Comparison of ENCODE assay signal across 26 mouse cellular contexts in genomic region chr3:105806519-105807249, GRCm38 (mm10). TPM values are rescaled to one million over a fixed set of nuclear protein-coding genes. Genes with fewer than 3 reads are reported as not detected.
A peak's percentile ranks its signal among the peaks of the same experiment; 100 is the strongest.
DNase-seq lines count a peak whose midpoint lies in the region; ATAC-seq and TF ChIP-seq lines count a peak whose summit lies in the region.
"Had no signal": no experiment of that assay in that cellular context is flagged by ENCODE, and none has a peak within 500 bp of the region (broad histone marks: within the 10 kb centered on the region; RNA-seq: fewer than 3 reads in every experiment).

No protein-coding gene starts in this region.

- ATAC-seq in liver, embryonic 14.5 days (ENCODE audit: insufficient read depth) = no peak
- ATAC-seq in liver, embryonic 11.5 days (replicated peaks; ENCODE audit: low FRiP score) = no peak
- ATAC-seq in liver, embryonic 15.5 days (ENCODE audit: insufficient read depth) = no peak
- ATAC-seq: forebrain, embryonic 15.5 days; midbrain, embryonic 16.5 days had no signal

- 69% methylated on average over 11 of the region's 11 CpGs for WGBS in liver, embryonic 14.5 days (ENCODE audit: insufficient replicate concordance)
- WGBS in liver, embryonic 11.5 days = 64% methylated on average over 11 of the region's 11 CpGs
- WGBS in liver, embryonic 15.5 days (ENCODE audit: insufficient replicate concordance) = 75% methylated on average over 11 of the region's 11 CpGs

- peaks cover 68% of the 10 kb centered on the region in 2 experiments for H3K4me1 ChIP-seq in liver, embryonic 14.5 days (replicated peaks; ENCODE audit: control insufficient read depth in 2 of 2, insufficient read depth in 2 of 2, low read length in 1 of 2)
- peaks cover 52% of the 10 kb centered on the region for H3K4me1 ChIP-seq in liver, embryonic 11.5 days (replicated peaks; ENCODE audit: control insufficient read depth, insufficient read depth, low read length)
- H3K4me1 ChIP-seq in CH12.LX (ENCODE audit: control insufficient read depth in 1 of 2, insufficient read depth in 2 of 2) = peaks cover 18 to 56% of the 10 kb centered on the region in 2 experiments
- H3K4me1 ChIP-seq in liver, embryonic 15.5 days (replicated peaks) = peaks cover 80% of the 10 kb centered on the region

- TF ChIP-seq RAD21 in CH12.LX (IDR thresholded peaks at IDR 0.05; ENCODE audit: low read depth, low read length) = peak; percentile 1

- TF ChIP-seq CTCF in liver, embryonic 14.5 days (IDR thresholded peaks at IDR 0.05; ENCODE audit: low read depth) = no peak
- 0 out of 4 replicates have a peak, but pooled peaks of 1 of the 2 experiments have one; percentile 7 for TF ChIP-seq CTCF in CH12.LX (conservative IDR thresholded peaks at IDR 0.05 in 1 of 2, IDR thresholded peaks at IDR 0.05 in 1 of 2; ENCODE audit: low read depth in 2 of 2, low read length in 2 of 2)

- no peaks in the 10 kb centered on the region for H3K27me3 ChIP-seq in liver, embryonic 14.5 days (ENCODE audit: control insufficient read depth, insufficient read depth, low read length)
- no peaks in the 10 kb centered on the region for H3K27me3 ChIP-seq in liver, embryonic 11.5 days (replicated peaks; ENCODE audit: control insufficient read depth, insufficient read depth, low read length)
- H3K27me3 ChIP-seq in CH12.LX (replicated peaks) = no peaks in the 10 kb centered on the region
- no peaks in the 10 kb centered on the region for H3K27me3 ChIP-seq in liver, embryonic 15.5 days
- H3K27me3 ChIP-seq: forebrain, embryonic 15.5 days; limb, embryonic 13.5 days had no signal

- dilution Hi-C loops in CH12.LX (cut with MboI; ENCODE audit: extremely low pct_ligation_motif_present, extremely low pct_unique_long_range_greater_than_20kb, low sequenced_read_pairs) = no loop called here

- no peaks in the 10 kb centered on the region for H3K36me3 ChIP-seq in liver, embryonic 14.5 days (replicated peaks; ENCODE audit: control insufficient read depth, insufficient read depth, low read depth)
- H3K36me3 ChIP-seq in liver, embryonic 11.5 days (ENCODE audit: control insufficient read depth, insufficient read depth, low read length) = no peaks in the 10 kb centered on the region
- H3K36me3 ChIP-seq in CH12.LX (replicated peaks in 1 of 2; ENCODE audit: control insufficient read depth in 1 of 2, insufficient read depth in 1 of 2, low read length in 1 of 2) = no peaks in the 10 kb centered on the region
- H3K36me3 ChIP-seq in liver, embryonic 15.5 days (replicated peaks) = no peaks in the 10 kb centered on the region
- H3K36me3 ChIP-seq: forebrain, embryonic 15.5 days; limb, embryonic 13.5 days had no signal

- peak; percentile 78 for DNase-seq in heart, adult 11 months
- no peak for DNase-seq in heart, postnatal 4 days
- no peak for DNase-seq in liver, embryonic 14.5 days (ENCODE audit: low read depth in 3 of 3, low spot score in 3 of 3)
- DNase-seq in liver, embryonic 11.5 days (ENCODE audit: low spot score) = no peak
- DNase-seq in CH12.LX (ENCODE audit: extremely low read depth) = peak; percentile 62
- no peak for DNase-seq in adrenal gland, adult 2 months
- DNase-seq in kidney, postnatal 14 days = no peak
- DNase-seq: adrenal gland, postnatal 25 days; cerebellum, adult 9-10 months; cerebellum, postnatal 36 days; gastrocnemius, postnatal 25 days; heart, adult 18-20 months; heart, postnatal 36 days; kidney, adult 9 months; kidney, postnatal 10 days; lung, adult 2 months; lung, postnatal 10 days; right cerebral cortex, postnatal 14 days; spleen, adult 18-20 months; thymus, postnatal 25 days had no signal

- H3K4me2 ChIP-seq in liver, embryonic 14.5 days (ENCODE audit: low read depth) = peak overlapping the region; percentile 14
- H3K4me2 ChIP-seq in liver, embryonic 11.5 days = no peak overlapping the region
- H3K4me2 ChIP-seq in CH12.LX (ENCODE audit: insufficient read depth, low read depth, poor library complexity, severe bottlenecking) = peak overlapping the region; percentile 89
- no peak overlapping the region for H3K4me2 ChIP-seq in liver, embryonic 15.5 days
- H3K4me2 ChIP-seq: forebrain, embryonic 15.5 days; heart, embryonic 11.5 days; hindbrain, embryonic 14.5 days; limb, embryonic 13.5 days had no signal

- no peaks in the 10 kb centered on the region for H3K9me3 ChIP-seq in liver, embryonic 14.5 days (ENCODE audit: control insufficient read depth, low read length)
- no peaks in the 10 kb centered on the region for H3K9me3 ChIP-seq in liver, embryonic 11.5 days (ENCODE audit: control insufficient read depth, low read length)
- no peaks in the 10 kb centered on the region for H3K9me3 ChIP-seq in CH12.LX (replicated peaks; ENCODE audit: low read length)
- no peaks in the 10 kb centered on the region for H3K9me3 ChIP-seq in liver, embryonic 15.5 days (replicated peaks)
- H3K9me3 ChIP-seq: forebrain, embryonic 15.5 days; limb, embryonic 13.5 days had no signal

- in situ Hi-C loops in CH12.LX (cut with MboI; ENCODE audit: low pct_ligation_motif_present, low pct_unique_long_range_greater_than_20kb, low sequenced_read_pairs) = loop anchor here (25.0 kb wide), 1 partner anchor 119 kb away; the partner anchor contains the start of gene Ddx20

- no peak for TF ChIP-seq EP300 in liver, embryonic 14.5 days (IDR thresholded peaks at IDR 0.05; ENCODE audit: low read depth)
- TF ChIP-seq EP300 in CH12.LX (IDR thresholded peaks at IDR 0.05; ENCODE audit: low read length) = peak; percentile 69; the same call in 1 of the 2 replicates

- H3K79me2 ChIP-seq in CH12.LX (replicated peaks; ENCODE audit: control insufficient read depth, extremely low read depth, insufficient read depth, poor library complexity, severe bottlenecking) = no peaks in the 10 kb centered on the region

- H3K27ac ChIP-seq in liver, embryonic 14.5 days = peak overlapping the region; percentile 93; the same call in 1 of the 2 replicates
- H3K27ac ChIP-seq in liver, embryonic 11.5 days (ENCODE audit: low read depth, low read length) = no peak overlapping the region
- peak overlapping the region; percentile 34; the same call in 1 of the 2 replicates for H3K27ac ChIP-seq in CH12.LX (ENCODE audit: insufficient read depth, low read depth)
- H3K27ac ChIP-seq in liver, embryonic 15.5 days (replicated peaks) = peak overlapping the region; percentile 73
- H3K27ac ChIP-seq: forebrain, embryonic 15.5 days; hindbrain, embryonic 14.5 days; limb, embryonic 13.5 days had no signal

- no peak overlapping the region for H3K4me3 ChIP-seq in liver, embryonic 14.5 days (ENCODE audit: insufficient read depth in 1 of 2, low read depth in 2 of 2, low read length in 2 of 2)
- H3K4me3 ChIP-seq in liver, embryonic 11.5 days (ENCODE audit: low read depth, low read length) = no peak overlapping the region
- H3K4me3 ChIP-seq in CH12.LX (replicated peaks in 1 of 3; ENCODE audit: low read depth in 2 of 3, low read length in 2 of 3, poor library complexity in 1 of 3) = no peak overlapping the region
- no peak overlapping the region for H3K4me3 ChIP-seq in liver, embryonic 15.5 days (replicated peaks)
- H3K4me3 ChIP-seq: forebrain, embryonic 15.5 days; limb, embryonic 13.5 days had no signal

- no peak overlapping the region for H3K9ac ChIP-seq in liver, embryonic 14.5 days (replicated peaks)
- H3K9ac ChIP-seq in liver, embryonic 11.5 days (ENCODE audit: low read depth, low read length) = no peak overlapping the region
- H3K9ac ChIP-seq in CH12.LX (ENCODE audit: insufficient read depth, low read depth) = peak overlapping the region; percentile 25; the same call in 1 of the 2 replicates
- H3K9ac ChIP-seq in liver, embryonic 15.5 days = no peak overlapping the region
- H3K9ac ChIP-seq: forebrain, embryonic 15.5 days; hindbrain, embryonic 14.5 days; limb, embryonic 13.5 days had no signal

- TF ChIP-seq POLR2A in CH12.LX (IDR thresholded peaks at IDR 0.05; ENCODE audit: low read depth, low read length) = 0 out of 2 replicates have a peak, but pooled peaks have one; percentile 32

TF ChIP-seq in CH12.LX, 34 proteins besides CTCF, POLR2A, EP300 and RAD21 (continues in another document):
- TF ChIP-seq HCFC1 (IDR thresholded peaks at IDR 0.05; ENCODE audit: low read depth, low read length) = no peak
- peak; percentile 88 for TF ChIP-seq BHLHE40 (IDR thresholded peaks at IDR 0.05; ENCODE audit: low read depth, low read length)
- no peak for TF ChIP-seq USF2 (conservative IDR thresholded peaks at IDR 0.05; ENCODE audit: low read depth, low read length)
- no peak for TF ChIP-seq PAX5 (IDR thresholded peaks at IDR 0.05; ENCODE audit: low read length)
- no peak for TF ChIP-seq KAT2A (IDR thresholded peaks at IDR 0.05; ENCODE audit: insufficient replicate concordance, low read length)
- no peak; the same call in 1 of the 2 replicates for TF ChIP-seq MAFK (IDR thresholded peaks at IDR 0.05; ENCODE audit: insufficient replicate concordance, low read length)
- no peak for TF ChIP-seq JUN (IDR thresholded peaks at IDR 0.05; ENCODE audit: insufficient read depth, low read depth, low read length)
- no peak for TF ChIP-seq E2F4 (IDR thresholded peaks at IDR 0.05; ENCODE audit: insufficient replicate concordance, low read depth, low read length)
- peak; percentile 66; the same call in 1 of the 2 replicates for TF ChIP-seq SIN3A (IDR thresholded peaks at IDR 0.05; ENCODE audit: low read length)
- TF ChIP-seq MAZ (IDR thresholded peaks at IDR 0.05; ENCODE audit: low read depth, low read length) = no peak
- 0 out of 2 replicates have a peak, but pooled peaks have one; percentile 46 for TF ChIP-seq TBP (conservative IDR thresholded peaks at IDR 0.05; ENCODE audit: low read depth, low read length)
- no peak for TF ChIP-seq GABPA (IDR thresholded peaks at IDR 0.05; ENCODE audit: insufficient replicate concordance, low read depth, low read length)
- no peak for TF ChIP-seq POLR2AphosphoS2 (IDR thresholded peaks at IDR 0.05; ENCODE audit: low read depth, low read length)
- TF ChIP-seq CHD1 (IDR thresholded peaks at IDR 0.05; ENCODE audit: low read depth, low read length) = peak; percentile 76; the same call in 1 of the 2 replicates
- TF ChIP-seq NRF1 (IDR thresholded peaks at IDR 0.05; ENCODE audit: low read depth, low read length) = no peak
- 0 out of 2 replicates have a peak, but pooled peaks have one; percentile 79 for TF ChIP-seq MYC (IDR thresholded peaks at IDR 0.05; ENCODE audit: low read depth, low read length)

RNA-seq across cellular contexts. Expression of gene Rap1a, which starts 5.5 kb away (rescaled TPM):
- 100 to 1,000 TPM; 131 to 134 TPM for total RNA-seq in heart, postnatal 4 days (2021)
- polyA plus RNA-seq in liver, embryonic 14.5 days (2012; rRNA removed) = 20.5 and 37.4 TPM in 2 replicates
- polyA plus RNA-seq in liver, embryonic 14.5 days (2014; fragmentation: Nextera tagmentation; extraction: Ambion mirVana) = 81.3 and 86.2 TPM in 2 replicates
- 114 and 121 TPM in 2 replicates for polyA plus RNA-seq in liver, embryonic 11.5 days (2014; fragmentation: Nextera tagmentation; extraction: Ambion mirVana)
- 63.3 and 116 TPM in 2 replicates for total RNA-seq in CH12.LX (2012; rRNA removed)
- 209 and 234 TPM in 2 replicates for total RNA-seq in CH12.LX (2014; rRNA removed)
- 222 and 250 TPM in 2 replicates for polyA plus RNA-seq in CH12.LX (2012; ENCODE audit: insufficient read length, low read depth)
- polyA plus RNA-seq in liver, embryonic 15.5 days (2015; fragmentation: Nextera tagmentation; extraction: Ambion mirVana) = 87.8 and 106 TPM in 2 replicates
- total RNA-seq in adrenal gland, adult 2 months (2021) = 100 to 1,000 TPM; 143 to 188 TPM
- polyA plus RNA-seq in adrenal gland, adult 2 months (2012; rRNA removed) = 1.5 and 1.6 TPM in 2 replicates

Comparison
In these comparisons a context has a peak if more than half of its experiments do, and no peak if none do; other contexts are left out.
1. DNase-seq: peak in heart, adult 11 months (single experiment) and CH12.LX (single experiment); none in heart, postnatal 4 days (single experiment), liver, embryonic 14.5 days (0 of 3), liver, embryonic 11.5 days (single experiment), adrenal gland, adult 2 months (single experiment) and kidney, postnatal 14 days (single experiment).
2. H3K4me2 ChIP-seq: peak in liver, embryonic 14.5 days (single experiment) and CH12.LX (single experiment); none in liver, embryonic 11.5 days (single experiment) and liver, embryonic 15.5 days (single experiment).